Mouse (Mus musculus): ENCODE measurements at regions not wholly inside any gene's neighbourhood (a gene's known extent, or its start where the extent isn't known, plus 50 kb on each side); places are given as distances from the start of the nearest gene placed in this dataset.
A peak's percentile ranks its signal among the peaks of the same experiment; 100 is the strongest.

- DNase-seq: no peak
Observed at GRCm38 (mm10) chr11:55712350-55712749, 104.4 kb upstream of the Glra1 start.

- no peak for DNase-seq
Observed at GRCm38 (mm10) chr11:55707467-55707866, 99.5 kb upstream of the Glra1 start.

GRCm38 (mm10) chr11:55701921-55702320 lies 93.9 kb upstream of the Glra1 start:
- peak; percentile 8 for DNase-seq

GRCm38 (mm10) chr11:55685031-55685519 lies 77.1 kb upstream of the Glra1 start:
- DNase-seq: no peak

GRCm38 (mm10) chr11:55682351-55682961 lies 74.5 kb upstream of the Glra1 start:
- peak; percentile 10 for DNase-seq

- no peak for DNase-seq
Observed at GRCm38 (mm10) chr11:55681226-55681980, 73.4 kb upstream of the Glra1 start.

GRCm38 (mm10) chr11:55663108-55663507 lies 55.1 kb upstream of the Glra1 start:
- no peak for DNase-seq

- DNase-seq: no peak
Observed at GRCm38 (mm10) chr11:55662283-55662682, 54.3 kb upstream of the Glra1 start.

Data from kidney, postnatal 14 days (tissue).